Mouse (Mus musculus) MEL (cell line): Measurements from ENCODE around the gene 1110059E24Rik. TPM values are rescaled to one million over a fixed set of nuclear protein-coding genes. Genes with fewer than 3 reads are reported as not detected.

ENCODE experiments used
- DNase-seq: peaks from one replicate; pipeline ENCODE4 v3.0.0; 2011; ENCODE audit warnings: low read depth, low spot score
- H3K27ac ChIP-seq: 2 replicates; pipeline ENCODE4 v1.5.1; 2012; ENCODE audit warnings: low read depth, mild to moderate bottlenecking, control low read depth, low read length, moderate library complexity; ENCODE audit not compliant: control insufficient read depth
- H3K27me3 ChIP-seq, 2 experiments: fragments of 150-350 bp in 1 of 2; sonication (generic) in 1 of 2; 2 replicates each; pipeline ENCODE4 v1.6.1; 2012; ENCODE audit warnings: low read length in 2 of 2, mild to moderate bottlenecking in 2 of 2, improper control_type of control experiment in 1 of 2, moderate library complexity in 1 of 2; ENCODE audit not compliant: insufficient read depth in 2 of 2, control insufficient read depth in 1 of 2
- H3K36me3 ChIP-seq, 2 experiments: 2 replicates each; pipeline ENCODE4 v1.6.1; 2012 to 2014; ENCODE audit warnings: low read length in 2 of 2, improper control_type of control experiment in 1 of 2, inconsistent platforms in 1 of 2, mild to moderate bottlenecking in 1 of 2; ENCODE audit not compliant: insufficient read depth in 2 of 2, control insufficient read depth in 1 of 2
- H3K4me1 ChIP-seq, 2 experiments: fragments of 150-350 bp in 1 of 2; sonication (generic) in 1 of 2; 2 replicates each; pipeline ENCODE4 v1.6.1; 2012; ENCODE audit warnings: low read length in 2 of 2, improper control_type of control experiment in 1 of 2, mild to moderate bottlenecking in 1 of 2; ENCODE audit not compliant: insufficient read depth in 2 of 2, control insufficient read depth in 1 of 2
- H3K4me3 ChIP-seq, 2 experiments: fragments of 150-350 bp in 1 of 2; sonication (generic) in 1 of 2; 2 replicates each; pipeline ENCODE4 v1.5.1; 2012; ENCODE audit warnings: low read depth in 2 of 2, low read length in 2 of 2, mild to moderate bottlenecking in 2 of 2, moderate library complexity in 2 of 2, control low read depth in 1 of 2, improper control_type of control experiment in 1 of 2; ENCODE audit not compliant: control insufficient read depth in 1 of 2, insufficient read depth in 1 of 2
- H3K79me2 ChIP-seq: 2 replicates; pipeline ENCODE4 v1.6.1; 2012; ENCODE audit warnings: mild to moderate bottlenecking, low read length, moderate library complexity; ENCODE audit not compliant: control insufficient read depth, poor library complexity, insufficient read depth
- H3K9ac ChIP-seq: 2 replicates; pipeline ENCODE4 v1.6.1; 2012; ENCODE audit warnings: low read depth, mild to moderate bottlenecking, control low read depth, low read length, moderate library complexity; ENCODE audit not compliant: control insufficient read depth, poor library complexity, severe bottlenecking
- H3K9me3 ChIP-seq: fragments of 150-350 bp; sonication (generic); replicated peaks from 2 replicates; pipeline ENCODE4 v1.6.1; 2012; ENCODE audit warnings: mild to moderate bottlenecking, low read length, improper control_type of control experiment, moderate library complexity; ENCODE audit not compliant: insufficient read depth
- CTCF ChIP-seq, 3 experiments: IDR thresholded peaks in 2 of 3; conservative IDR thresholded peaks in 1 of 3; 2 replicates each; pipeline ENCODE4 v1.5.1; 2011 to 2012; ENCODE audit warnings: low read length in 3 of 3, low read depth in 2 of 3, mild to moderate bottlenecking in 2 of 3, improper control_type of control experiment in 1 of 3, inconsistent platforms in 1 of 3, mixed read lengths in 1 of 3, moderate library complexity in 1 of 3; ENCODE audit not compliant: control insufficient read depth in 1 of 3, insufficient read depth in 1 of 3, poor library complexity in 1 of 3, severe bottlenecking in 1 of 3
- E2F4 ChIP-seq: IDR thresholded peaks from 2 replicates; pipeline ENCODE4 v1.6.1; 2011; ENCODE audit warnings: low read depth, low read length, improper control_type of control experiment, borderline replicate concordance
- ELF1 ChIP-seq: IDR thresholded peaks from 2 replicates; pipeline ENCODE4 v1.6.1; 2014; ENCODE audit warnings: low read depth, mild to moderate bottlenecking, inconsistent platforms, low read length, improper control_type of control experiment, moderate library complexity
- EP300 ChIP-seq, 2 experiments: IDR thresholded peaks; 2 replicates each; pipeline ENCODE4 v1.6.1; 2011; ENCODE audit warnings: improper control_type of control experiment in 2 of 2, low read length in 2 of 2, low read depth in 1 of 2, mild to moderate bottlenecking in 1 of 2
- ETS1 ChIP-seq: IDR thresholded peaks from 2 replicates; pipeline ENCODE4 v1.6.1; 2012; ENCODE audit warnings: low read depth, mild to moderate bottlenecking, inconsistent platforms, low read length, improper control_type of control experiment, moderate library complexity
- GATA1 ChIP-seq: IDR thresholded peaks from 2 replicates; pipeline ENCODE4 v1.6.1; 2011; ENCODE audit warnings: low read depth, low read length, improper control_type of control experiment
- MXI1 ChIP-seq: IDR thresholded peaks from 2 replicates; pipeline ENCODE4 v1.6.1; 2011; ENCODE audit warnings: mild to moderate bottlenecking, low read depth, low read length, improper control_type of control experiment
- MYC ChIP-seq: IDR thresholded peaks from 2 replicates; pipeline ENCODE4 v1.6.1; 2011; ENCODE audit warnings: low read depth, mild to moderate bottlenecking, low read length, improper control_type of control experiment, moderate library complexity
- NELFE ChIP-seq: IDR thresholded peaks from 2 replicates; pipeline ENCODE4 v1.6.1; 2011; ENCODE audit warnings: low read depth, low read length, improper control_type of control experiment
- NRF1 ChIP-seq: IDR thresholded peaks from 2 replicates; pipeline ENCODE4 v1.6.1; 2014; ENCODE audit warnings: low read depth, mild to moderate bottlenecking, inconsistent platforms, low read length, improper control_type of control experiment, moderate library complexity; ENCODE audit not compliant: poor library complexity, insufficient read depth, severe bottlenecking
- POLR2AphosphoS2 ChIP-seq: IDR thresholded peaks from 2 replicates; pipeline ENCODE4 v1.6.1; 2011; ENCODE audit warnings: low read length, improper control_type of control experiment
- SIN3A ChIP-seq: IDR thresholded peaks from 2 replicates; pipeline ENCODE4 v1.6.1; 2012; ENCODE audit warnings: low read length, improper control_type of control experiment, inconsistent platforms
- TAL1 ChIP-seq: IDR thresholded peaks from 2 replicates; pipeline ENCODE4 v1.6.1; 2012; ENCODE audit warnings: mild to moderate bottlenecking, inconsistent platforms, low read length, moderate library complexity, mixed read lengths
- TCF12 ChIP-seq: IDR thresholded peaks from 2 replicates; pipeline ENCODE4 v1.6.1; 2014; ENCODE audit warnings: low read depth, mild to moderate bottlenecking, inconsistent platforms, low read length, improper control_type of control experiment, moderate library complexity
- UBTF ChIP-seq: IDR thresholded peaks from 2 replicates; pipeline ENCODE4 v1.6.1; 2012; ENCODE audit warnings: low read depth, mild to moderate bottlenecking, inconsistent platforms, low read length, improper control_type of control experiment, moderate library complexity, borderline replicate concordance; ENCODE audit not compliant: insufficient read depth
- USF1 ChIP-seq: IDR thresholded peaks from 2 replicates; pipeline ENCODE4 v1.6.1; 2014; ENCODE audit warnings: low read depth, mild to moderate bottlenecking, inconsistent platforms, low read length, improper control_type of control experiment, moderate library complexity
- ZC3H11A ChIP-seq: IDR thresholded peaks from 2 replicates; pipeline ENCODE4 v1.6.1; 2012; ENCODE audit warnings: low read depth, mild to moderate bottlenecking, inconsistent platforms, low read length, improper control_type of control experiment
- ZKSCAN1 ChIP-seq: IDR thresholded peaks from 2 replicates; pipeline ENCODE4 v1.6.1; 2012; ENCODE audit warnings: low read depth, mild to moderate bottlenecking, inconsistent platforms, low read length, improper control_type of control experiment, moderate library complexity
- polyA plus RNA-seq, 2 experiments: library from polyadenylated mRNA; stranded (reverse) in 1 of 2; unstranded in 1 of 2; fragments of >175 nt in 1 of 2; fragments of >200 nt in 1 of 2; gene quantifications; 2 replicates each; pipeline versions ENCODE4 v1.2.1 to v1.2.4; 2012; ENCODE audit warnings: low replicate concordance in 2 of 2, low read depth in 1 of 2; ENCODE audit not compliant: insufficient read length in 2 of 2, insufficient read depth in 1 of 2, missing spikeins in 1 of 2
- total RNA-seq: library from RNA; depleted of rRNA; stranded (reverse); fragments of 300-350 nt; gene quantifications from 2 replicates; pipeline ENCODE4 v1.2.3, GENCODE M21; 2012

1110059E24Rik gene
- total and polyA plus RNA-seq, 3 experiments, result 17.2 to 20.0 TPM; not detected in 1

DNA sequence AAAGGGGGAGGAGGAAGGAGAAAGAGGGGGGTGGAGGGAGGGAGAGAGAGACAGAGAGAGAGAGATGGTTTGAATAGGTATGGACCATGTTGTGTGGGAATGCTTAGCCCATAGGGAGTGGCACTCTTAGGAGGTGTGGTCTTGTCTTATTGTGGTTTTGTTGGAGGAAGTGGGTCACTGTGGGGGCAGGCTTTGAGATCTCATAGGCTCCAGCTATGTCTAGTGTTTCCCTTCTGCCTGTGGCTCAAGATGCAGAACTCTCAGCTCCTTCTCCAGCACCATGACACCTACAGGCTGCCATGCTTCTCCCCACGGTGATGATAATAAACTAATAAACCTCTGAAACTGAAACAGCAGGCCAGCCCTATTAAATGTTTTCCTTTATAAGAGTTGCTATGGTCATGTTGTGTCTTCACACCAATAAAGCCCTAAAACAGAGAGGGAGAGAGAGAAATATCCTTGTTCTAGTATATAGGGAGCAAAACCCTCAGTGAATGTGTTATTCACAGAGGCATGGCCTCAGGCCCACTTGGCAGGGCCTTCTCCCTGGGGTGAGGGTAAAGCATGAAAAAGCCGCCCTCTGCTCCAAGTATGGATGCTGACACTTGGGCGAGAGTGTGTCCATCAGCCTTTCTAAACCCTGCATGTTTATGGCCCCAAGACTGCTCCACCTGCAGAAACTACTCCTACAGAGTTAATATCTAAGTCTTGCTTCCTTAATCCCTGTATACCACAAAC is 29.2 kb downstream of the 1110059E24Rik start:
- peaks cover 0 to 4% of the 10 kb centered on the region in 2 experiments; a peak in 3 of 4 replicates for H3K36me3 ChIP-seq
- peaks cover 0 to 3% of the 10 kb centered on the region in 2 experiments; a peak in 1 of 4 replicates for H3K4me1 ChIP-seq
- H3K27me3 ChIP-seq, result no peaks in the 10 kb centered on the region
- no peaks in the 10 kb centered on the region for H3K9me3 ChIP-seq
- H3K9ac ChIP-seq, result no peak overlapping the region
- no peak overlapping the region for H3K4me3 ChIP-seq
- TF ChIP-seq GATA1 (no peak), TAL1 (no peak), SIN3A (no peak), ZC3H11A (no peak), MYC (no peak), ELF1 (no peak), TCF12 (no peak), NELFE (no peak), CTCF (IDR thresholded peaks at IDR 0.05 in 2 of 3, conservative IDR thresholded peaks at IDR 0.05 in 1 of 3; ENCODE audit: control insufficient read depth in 1 of 3, insufficient read depth in 1 of 3, low read depth in 2 of 3, low read length in 3 of 3, poor library complexity in 1 of 3, severe bottlenecking in 1 of 3) (no peak), NRF1 (no peak), MXI1 (no peak)
- no peak overlapping the region for H3K27ac ChIP-seq
- peak; percentile 64 for DNase-seq
- H3K79me2 ChIP-seq, result no peaks in the 10 kb centered on the region

DNA sequence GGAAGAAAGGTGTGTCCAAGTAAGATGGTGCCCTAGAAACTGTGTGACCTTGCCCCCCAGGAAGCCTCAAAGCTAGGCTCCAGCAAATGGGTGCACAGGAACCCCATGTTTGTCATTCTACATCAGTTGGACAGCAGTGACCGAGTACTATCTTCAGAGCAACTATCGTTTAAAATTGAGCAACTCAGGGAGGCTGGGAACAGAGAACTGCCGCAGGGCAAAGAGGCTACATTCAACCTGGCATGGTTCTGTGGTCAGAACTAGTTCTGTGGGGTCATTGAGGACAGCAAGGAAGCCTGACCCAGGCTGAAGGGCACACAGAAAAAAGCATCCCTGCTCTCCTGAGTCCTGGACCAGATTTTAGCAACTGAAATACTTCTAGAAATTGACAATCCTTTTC is 37.0 kb downstream of the 1110059E24Rik start:
- H3K27ac ChIP-seq, result no peak overlapping the region
- TF ChIP-seq ETS1 (no peak), UBTF (no peak), E2F4 (no peak), TCF12 (no peak), POLR2AphosphoS2 (no peak), ZC3H11A (no peak), ZKSCAN1 (no peak), USF1 (no peak), EP300 (IDR thresholded peaks at IDR 0.05; ENCODE audit: low read depth in 1 of 2, low read length in 2 of 2) (no peak), CTCF (IDR thresholded peaks at IDR 0.05 in 2 of 3, conservative IDR thresholded peaks at IDR 0.05 in 1 of 3; ENCODE audit: control insufficient read depth in 1 of 3, insufficient read depth in 1 of 3, low read depth in 2 of 3, low read length in 3 of 3, poor library complexity in 1 of 3, severe bottlenecking in 1 of 3) (no peak)
- TF ChIP-seq, all 39 proteins: peak for 0
- no peak for DNase-seq

More for the DNA sequence above, 37.0 kb downstream of the 1110059E24Rik start:
- H3K4me3 ChIP-seq, result no peak overlapping the region
- no peaks in the 10 kb centered on the region for H3K27me3 ChIP-seq
- no peaks in the 10 kb centered on the region for H3K79me2 ChIP-seq
- H3K4me1 ChIP-seq, result no peaks in the 10 kb centered on the region
- no peaks in the 10 kb centered on the region for H3K9me3 ChIP-seq
- no peak overlapping the region for H3K9ac ChIP-seq
- H3K36me3 ChIP-seq, result no peaks in the 10 kb centered on the region; a peak in 2 of 4 replicates
